8 mouse cellular contexts compared by ENCODE assay signal in genomic region chr19:33380386-33380785, GRCm38 (mm10). TPM values are rescaled to one million over a fixed set of nuclear protein-coding genes. Genes with fewer than 3 reads are reported as not detected.
A peak's percentile ranks its signal among the peaks of the same experiment; 100 is the strongest.
DNase-seq lines count a peak whose midpoint lies in the region; ATAC-seq and TF ChIP-seq lines count a peak whose summit lies in the region.

No protein-coding gene starts in this region.

- H3K9me3 ChIP-seq in heart, postnatal 0 days (replicated peaks; ENCODE audit: control insufficient read depth, low read length), result no peaks in the 10 kb centered on the region
- H3K9me3 ChIP-seq in heart, embryonic 10.5 days, result no peaks in the 10 kb centered on the region

- H3K9ac ChIP-seq in heart, postnatal 0 days (replicated peaks; ENCODE audit: low read depth, low read length), result no peak overlapping the region

- no peak overlapping the region for H3K27ac ChIP-seq in heart, postnatal 0 days (ENCODE audit: low read depth)
- H3K27ac ChIP-seq in heart, embryonic 10.5 days, result no peak overlapping the region

- 1% methylated on average over 3 of the region's 3 CpGs for WGBS in heart, postnatal 0 days
- 23% methylated on average over 3 of the region's 3 CpGs for WGBS in heart, embryonic 10.5 days

- H3K4me2 ChIP-seq in heart, postnatal 0 days (ENCODE audit: low read depth, low read length), result no peak overlapping the region

- TF ChIP-seq CTCF in heart, postnatal 0 days (IDR thresholded peaks at IDR 0.05; ENCODE audit: low read depth), result peak; percentile 56

- no peak overlapping the region for H3K4me3 ChIP-seq in heart, postnatal 0 days (ENCODE audit: low read depth, low read length)
- no peak overlapping the region for H3K4me3 ChIP-seq in heart, embryonic 10.5 days

- no peaks in the 10 kb centered on the region for H3K27me3 ChIP-seq in heart, postnatal 0 days (ENCODE audit: control insufficient read depth, insufficient read depth, low read length)
- no peaks in the 10 kb centered on the region for H3K27me3 ChIP-seq in heart, embryonic 10.5 days (ENCODE audit: insufficient read depth, poor library complexity, severe bottlenecking)
- H3K27me3 ChIP-seq in splenic B cell, adult 2 months (ENCODE audit: control insufficient read depth, insufficient read depth, low read length, poor library complexity, severe bottlenecking), result no peaks in the 10 kb centered on the region

- peak; percentile 40 for DNase-seq in heart, postnatal 0 days (ENCODE audit: low spot score)
- no peak for DNase-seq in heart, embryonic 10.5 days (ENCODE audit: low spot score)
- DNase-seq in 416B (ENCODE audit: low read depth) (peak; percentile 44), adipocyte (ENCODE audit: low spot score) (peak; percentile 68)
- peak; percentile 46 for DNase-seq in hindlimb bud, embryonic 11.5 days (ENCODE audit: extremely low spot score, low read depth, low spot score)
- peak; percentile 70 for DNase-seq in splenic B cell, adult 2 months (ENCODE audit: low read depth, low spot score)
- DNase-seq in ovary, postnatal 10 days (ENCODE audit: low spot score), result no peak
- no peak for DNase-seq in heart, postnatal 4 days

- no peak for TF ChIP-seq EP300 in heart, postnatal 0 days (IDR thresholded peaks at IDR 0.05; ENCODE audit: low read depth)

- ATAC-seq in heart, postnatal 0 days (ENCODE audit: insufficient read depth, low read depth), result no peak

- no peaks in the 10 kb centered on the region for H3K4me1 ChIP-seq in heart, postnatal 0 days (ENCODE audit: control insufficient read depth, insufficient read depth)
- H3K4me1 ChIP-seq in heart, embryonic 10.5 days, result no peaks in the 10 kb centered on the region

- H3K36me3 ChIP-seq in heart, postnatal 0 days (replicated peaks; ENCODE audit: control insufficient read depth, insufficient read depth, low read length), result no peaks in the 10 kb centered on the region
- H3K36me3 ChIP-seq in heart, embryonic 10.5 days, result no peaks in the 10 kb centered on the region
- no peaks in the 10 kb centered on the region for H3K36me3 ChIP-seq in splenic B cell, adult 2 months (ENCODE audit: control insufficient read depth, insufficient read depth, low read length, poor library complexity, severe bottlenecking)

RNA-seq across cellular contexts. Expression of gene Rnls, which starts 11.7 kb away (rescaled TPM):
- total RNA-seq in heart, postnatal 0 days (2014; rRNA removed; ENCODE audit: low replicate concordance), result 8.0 and 22.6 TPM in 2 replicates
- polyA plus RNA-seq in heart, postnatal 0 days (2015; fragmentation: Nextera tagmentation; extraction: Ambion mirVana), result 16.4 and 16.7 TPM in 2 replicates
- polyA plus RNA-seq in heart, embryonic 10.5 days (2016; fragmentation: Nextera tagmentation; extraction: Ambion mirVana), result 6.6 and 7.1 TPM in 2 replicates
- 10 to 100 TPM; 11.6 to 13.7 TPM for total RNA-seq in heart, postnatal 4 days (2021)

Comparison
In these comparisons a context has a peak if more than half of its experiments do, and no peak if none do; other contexts are left out.
1. DNase-seq: peak in heart, postnatal 0 days (single experiment), 416B (single experiment), adipocyte (single experiment), hindlimb bud, embryonic 11.5 days (single experiment) and splenic B cell, adult 2 months (single experiment); none in heart, embryonic 10.5 days (single experiment), ovary, postnatal 10 days (single experiment) and heart, postnatal 4 days (single experiment).